Mouse (Mus musculus): ENCODE results near the gene S1pr2.

GRCm38 (mm10) chr9:20943911-20944310 is 32.7 kb downstream of the S1pr2 start:
- TF ChIP-seq RCOR1 (IDR thresholded peaks at IDR 0.05; ENCODE audit: low read depth, low read length) (no peak), CTCF (IDR thresholded peaks at IDR 0.05 in 2 of 3, conservative IDR thresholded peaks at IDR 0.05 in 1 of 3; ENCODE audit: control insufficient read depth in 1 of 3, insufficient read depth in 1 of 3, low read depth in 2 of 3, low read length in 3 of 3, poor library complexity in 1 of 3, severe bottlenecking in 1 of 3) (no peak), POLR2AphosphoS2 (IDR thresholded peaks at IDR 0.05; ENCODE audit: low read length) (no peak)

Data from MEL (cell line).